Mouse (Mus musculus): ENCODE measurements at regions not wholly inside any gene's neighbourhood (a gene's known extent, or its start where the extent isn't known, plus 50 kb on each side); places are given as distances from the start of the nearest gene placed in this dataset.

- H3K9me3 ChIP-seq: no peaks in the 10 kb centered on the region
- peaks cover 20% of the 10 kb centered on the region for H3K4me1 ChIP-seq
- WGBS: 59% methylated on average over 8 of the region's 8 CpGs
- H3K36me3 ChIP-seq: no peaks in the 10 kb centered on the region
- H3K27me3 ChIP-seq (ENCODE audit: insufficient read depth, poor library complexity, severe bottlenecking): peaks cover 67% of the 10 kb centered on the region
- H3K4me3 ChIP-seq: no peak overlapping the region
- DNase-seq (ENCODE audit: low spot score): no peak
- no peak overlapping the region for H3K27ac ChIP-seq
Observed at GRCm38 (mm10) chr9:47422741-47423461, 107.1 kb upstream of the Cadm1 start.

- Histone ChIP-seq H3K27ac (no peak overlapping the region), H3K4me3 (no peak overlapping the region), H3K9me3 (no peaks in the 10 kb centered on the region), H3K36me3 (no peaks in the 10 kb centered on the region), H3K27me3 (ENCODE audit: insufficient read depth, poor library complexity, severe bottlenecking) (peaks cover 66% of the 10 kb centered on the region), H3K4me1 (peaks cover 20% of the 10 kb centered on the region)
- 72% methylated on average over 3 of the region's 3 CpGs for WGBS
- no peak for DNase-seq (ENCODE audit: low spot score)
Observed at GRCm38 (mm10) chr9:47423462-47423832, 106.5 kb upstream of the Cadm1 start.

DNA sequence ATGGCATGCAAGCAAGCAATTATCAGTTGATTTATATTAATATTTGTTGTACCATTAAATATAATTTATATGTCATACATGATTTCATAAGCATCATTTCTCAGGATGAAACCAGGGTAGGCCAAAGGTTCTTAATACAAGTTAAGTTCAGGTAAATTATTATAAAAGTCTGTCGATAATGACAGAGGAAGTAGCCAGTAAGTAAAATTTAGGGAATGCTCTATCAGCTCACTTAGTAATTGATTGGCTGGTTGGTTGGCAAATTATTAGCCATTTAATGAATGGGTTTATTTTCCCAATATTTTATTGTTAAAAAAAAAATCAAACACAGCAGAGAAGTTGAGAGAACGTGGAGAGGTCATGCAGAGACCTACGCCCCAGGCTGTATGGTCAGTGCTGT is 105.8 kb upstream of the Cadm1 start:
- Histone ChIP-seq H3K4me1 (peaks cover 20% of the 10 kb centered on the region), H3K27me3 (ENCODE audit: insufficient read depth, poor library complexity, severe bottlenecking) (peaks cover 58% of the 10 kb centered on the region), H3K36me3 (no peaks in the 10 kb centered on the region), H3K27ac (no peak overlapping the region), H3K9me3 (no peaks in the 10 kb centered on the region), H3K4me3 (no peak overlapping the region)
- WGBS: 88% methylated on average over 3 of the region's 3 CpGs
- no peak for DNase-seq (ENCODE audit: low spot score)

DNA sequence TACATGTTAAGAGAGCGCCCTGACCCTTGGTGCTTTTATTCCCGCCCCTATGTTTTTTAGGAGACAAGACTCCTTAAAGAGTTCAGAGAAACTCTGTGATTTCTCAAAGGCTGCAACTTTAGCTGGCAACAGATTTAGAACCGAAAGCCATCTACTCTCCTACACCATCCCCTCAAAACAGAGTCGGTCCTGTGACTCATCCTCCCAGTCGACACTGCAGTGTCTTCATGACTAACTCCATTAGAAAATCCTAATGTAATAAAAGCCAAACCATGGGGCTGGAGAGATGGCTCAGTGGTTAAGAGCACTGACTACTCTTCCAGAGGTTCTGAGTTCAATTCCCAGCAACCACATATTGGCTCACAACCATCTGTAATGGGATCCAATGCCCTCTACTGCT is 103.3 kb upstream of the Cadm1 start:
- H3K4me3 ChIP-seq: no peak overlapping the region
- no peaks in the 10 kb centered on the region for H3K9me3 ChIP-seq
- no peaks in the 10 kb centered on the region for H3K36me3 ChIP-seq
- peaks cover 50% of the 10 kb centered on the region for H3K27me3 ChIP-seq (ENCODE audit: insufficient read depth, poor library complexity, severe bottlenecking)
- H3K27ac ChIP-seq: no peak overlapping the region
- no peak for DNase-seq (ENCODE audit: low spot score)
- WGBS: 85% methylated on average over 5 of the region's 5 CpGs
- peaks cover 20% of the 10 kb centered on the region for H3K4me1 ChIP-seq

DNA sequence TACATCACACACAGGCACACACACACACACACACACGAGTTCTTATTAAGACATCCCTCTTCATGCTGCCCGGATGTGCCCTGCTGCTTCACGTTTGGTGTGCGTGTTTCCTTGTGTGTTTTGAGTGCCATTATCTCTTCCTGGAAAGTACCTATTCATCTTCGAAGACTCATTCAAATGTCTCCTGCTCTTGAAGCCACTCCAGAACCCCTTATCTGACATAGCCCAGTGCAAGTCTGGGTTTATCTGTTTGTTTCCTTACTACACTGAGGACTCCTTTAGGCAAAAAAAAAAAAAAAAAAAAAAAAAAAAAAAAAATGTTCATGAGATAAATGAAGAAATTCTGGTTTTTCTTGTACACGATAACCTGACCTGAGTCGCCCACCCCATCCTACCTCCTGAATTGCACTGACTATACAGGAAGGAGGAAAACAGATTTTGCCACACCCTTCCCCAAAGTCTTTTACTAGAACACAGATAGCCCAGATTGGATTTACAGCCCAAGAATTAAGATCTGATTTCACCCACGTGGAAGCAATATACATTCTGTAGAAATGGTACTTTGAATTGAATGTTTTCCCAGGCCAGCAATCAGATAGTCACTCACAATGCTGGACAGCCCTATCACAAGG is 101.1 kb upstream of the Cadm1 start:
- no peak for DNase-seq (ENCODE audit: low spot score)
- peaks cover 53% of the 10 kb centered on the region for H3K27me3 ChIP-seq (ENCODE audit: insufficient read depth, poor library complexity, severe bottlenecking)

DNA sequence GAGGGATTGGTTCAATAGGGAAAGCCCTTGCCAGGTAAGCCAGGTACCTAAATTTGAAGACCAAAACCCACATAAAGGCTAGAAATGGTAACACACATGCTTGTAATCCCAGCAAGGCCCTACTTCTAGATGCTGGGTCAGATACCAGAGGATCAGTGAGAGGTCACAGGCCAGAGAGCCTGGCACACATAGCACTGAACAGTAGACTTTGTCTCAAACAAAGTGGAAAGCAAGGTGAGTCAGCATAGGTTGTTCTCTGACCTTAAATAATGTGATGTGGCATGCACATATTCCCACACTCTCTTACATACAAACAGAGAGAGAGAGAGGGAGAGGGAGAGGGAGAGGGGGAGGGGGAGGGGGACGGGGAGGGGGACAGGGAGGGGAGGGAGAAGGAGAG is 100.3 kb upstream of the Cadm1 start:
- H3K4me3 ChIP-seq: no peak overlapping the region
- H3K4me1 ChIP-seq: no peaks in the 10 kb centered on the region
- no peak overlapping the region for H3K27ac ChIP-seq
- peaks cover 48% of the 10 kb centered on the region for H3K27me3 ChIP-seq (ENCODE audit: insufficient read depth, poor library complexity, severe bottlenecking)
- WGBS: no CpG with 5 or more reads among the region's 1 CpGs
- no peaks in the 10 kb centered on the region for H3K36me3 ChIP-seq
- DNase-seq (ENCODE audit: low spot score): no peak
- no peaks in the 10 kb centered on the region for H3K9me3 ChIP-seq

More for the DNA sequence above, 101.1 kb upstream of the Cadm1 start:
- Histone ChIP-seq H3K36me3 (no peaks in the 10 kb centered on the region), H3K9me3 (no peaks in the 10 kb centered on the region), H3K27ac (no peak overlapping the region), H3K4me1 (no peaks in the 10 kb centered on the region), H3K4me3 (no peak overlapping the region)
- WGBS: 45% methylated on average over 8 of the region's 8 CpGs

GRCm38 (mm10) chr9:47432715-47433114 is 97.3 kb upstream of the Cadm1 start:
- WGBS: 77% methylated on average over 4 of the region's 4 CpGs
- no peaks in the 10 kb centered on the region for H3K9me3 ChIP-seq
- DNase-seq (ENCODE audit: low spot score): no peak
- H3K4me1 ChIP-seq: no peaks in the 10 kb centered on the region
- H3K27ac ChIP-seq: no peak overlapping the region
- H3K27me3 ChIP-seq (ENCODE audit: insufficient read depth, poor library complexity, severe bottlenecking): peaks cover 64% of the 10 kb centered on the region
- H3K36me3 ChIP-seq: no peaks in the 10 kb centered on the region
- H3K4me3 ChIP-seq: no peak overlapping the region

DNA sequence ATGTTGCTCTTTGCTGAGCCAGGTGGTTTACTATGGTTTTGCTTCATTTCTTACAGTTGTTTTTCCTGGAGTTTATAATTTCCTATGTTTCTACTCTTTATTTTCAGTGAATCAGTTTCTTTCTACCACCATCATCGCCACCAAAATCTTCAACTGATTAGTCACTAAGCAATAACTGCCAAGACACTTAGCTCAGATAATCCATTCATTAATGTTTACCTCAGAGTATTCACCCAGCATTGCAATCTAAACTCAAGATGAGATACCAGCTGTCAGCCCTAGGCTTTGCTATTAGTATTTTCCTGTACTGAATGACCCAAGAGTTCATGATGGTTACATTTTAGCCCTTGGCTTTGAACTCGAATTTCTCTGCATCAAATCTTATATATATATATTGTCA is 96.8 kb upstream of the Cadm1 start:
- H3K27ac ChIP-seq: no peak overlapping the region
- no peaks in the 10 kb centered on the region for H3K4me1 ChIP-seq
- 63% methylated on average over 2 of the region's 2 CpGs for WGBS
- peaks cover 64% of the 10 kb centered on the region for H3K27me3 ChIP-seq (ENCODE audit: insufficient read depth, poor library complexity, severe bottlenecking)
- no peak overlapping the region for H3K4me3 ChIP-seq
- H3K36me3 ChIP-seq: no peaks in the 10 kb centered on the region
- DNase-seq (ENCODE audit: low spot score): no peak
- H3K9me3 ChIP-seq: no peaks in the 10 kb centered on the region

GRCm38 (mm10) chr9:47434091-47434490 is 95.9 kb upstream of the Cadm1 start:
- Histone ChIP-seq H3K4me3 (no peak overlapping the region), H3K9me3 (no peaks in the 10 kb centered on the region), H3K36me3 (no peaks in the 10 kb centered on the region), H3K27ac (no peak overlapping the region), H3K27me3 (ENCODE audit: insufficient read depth, poor library complexity, severe bottlenecking) (peaks cover 72% of the 10 kb centered on the region), H3K4me1 (no peaks in the 10 kb centered on the region)
- WGBS: 80% methylated on average over 2 of the region's 2 CpGs
- DNase-seq (ENCODE audit: low spot score): no peak

DNA sequence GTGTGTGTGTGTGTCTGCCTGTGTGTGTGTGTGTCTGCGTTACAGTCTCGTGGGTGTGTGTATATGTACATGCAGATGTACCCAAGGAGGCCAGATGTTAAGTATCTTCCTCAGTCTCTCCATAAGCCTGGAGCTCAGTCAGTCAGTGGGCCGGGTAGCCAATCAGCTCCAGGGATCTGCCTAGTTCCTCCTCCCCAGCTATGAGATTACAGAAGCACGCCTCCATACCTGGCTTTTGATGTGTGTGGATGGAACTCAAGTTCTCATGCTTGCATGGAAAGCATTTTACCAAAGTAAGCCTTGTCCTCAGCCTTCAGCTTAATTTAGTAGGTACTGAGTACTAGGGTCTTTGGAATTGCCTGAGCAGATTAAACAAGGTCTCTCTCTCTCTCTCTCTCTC is 91.0 kb upstream of the Cadm1 start:
- Histone ChIP-seq H3K4me1 (peaks cover 13% of the 10 kb centered on the region; the same call in 1 of the 2 replicates), H3K36me3 (no peaks in the 10 kb centered on the region), H3K9me3 (no peaks in the 10 kb centered on the region), H3K27ac (no peak overlapping the region), H3K4me3 (no peak overlapping the region), H3K27me3 (ENCODE audit: insufficient read depth, poor library complexity, severe bottlenecking) (peaks cover 79% of the 10 kb centered on the region)
- WGBS: 60% methylated on average over 4 of the region's 4 CpGs
- no peak for DNase-seq (ENCODE audit: low spot score)

DNA sequence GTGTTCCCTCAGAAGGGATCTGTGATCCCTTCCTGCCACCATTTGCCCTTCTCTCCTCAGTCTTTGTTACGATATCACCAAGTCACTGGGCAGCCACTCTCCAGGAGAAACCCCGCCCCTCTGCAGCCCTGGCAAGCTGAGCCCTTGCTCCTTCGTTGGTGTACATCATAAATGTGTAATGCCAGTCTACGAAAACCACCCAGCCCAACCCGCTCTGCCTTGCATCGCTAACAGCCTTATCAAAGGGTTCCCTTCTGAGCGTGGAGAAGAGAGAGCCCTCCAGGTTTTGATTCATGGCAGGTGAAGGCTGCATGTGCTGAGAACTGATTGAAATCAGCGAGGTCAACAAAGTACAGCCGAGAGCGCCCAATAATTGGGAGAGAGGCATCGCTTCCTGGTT is 90.5 kb upstream of the Cadm1 start:
- no peaks in the 10 kb centered on the region for H3K36me3 ChIP-seq
- H3K4me3 ChIP-seq: peak overlapping the region; percentile 44
- H3K4me1 ChIP-seq: peaks cover 16% of the 10 kb centered on the region; the same call in 1 of the 2 replicates
- 26% methylated on average over 11 of the region's 11 CpGs for WGBS
- H3K27ac ChIP-seq: no peak overlapping the region
- peaks cover 78% of the 10 kb centered on the region for H3K27me3 ChIP-seq (ENCODE audit: insufficient read depth, poor library complexity, severe bottlenecking)
- H3K9me3 ChIP-seq: no peaks in the 10 kb centered on the region
- no peak for DNase-seq (ENCODE audit: low spot score)

- DNase-seq (ENCODE audit: low spot score): no peak
- Histone ChIP-seq H3K4me1 (peaks cover 23% of the 10 kb centered on the region; the same call in 1 of the 2 replicates), H3K27ac (0 out of 2 replicates have a peak overlapping the region, but pooled peaks have one; percentile 9), H3K27me3 (ENCODE audit: insufficient read depth, poor library complexity, severe bottlenecking) (peaks cover 71% of the 10 kb centered on the region), H3K4me3 (peak overlapping the region; percentile 44), H3K9me3 (no peaks in the 10 kb centered on the region), H3K36me3 (no peaks in the 10 kb centered on the region)
- WGBS: 17% methylated on average over 6 of the region's 6 CpGs
Observed at GRCm38 (mm10) chr9:47440128-47440527, 89.8 kb upstream of the Cadm1 start.

DNA sequence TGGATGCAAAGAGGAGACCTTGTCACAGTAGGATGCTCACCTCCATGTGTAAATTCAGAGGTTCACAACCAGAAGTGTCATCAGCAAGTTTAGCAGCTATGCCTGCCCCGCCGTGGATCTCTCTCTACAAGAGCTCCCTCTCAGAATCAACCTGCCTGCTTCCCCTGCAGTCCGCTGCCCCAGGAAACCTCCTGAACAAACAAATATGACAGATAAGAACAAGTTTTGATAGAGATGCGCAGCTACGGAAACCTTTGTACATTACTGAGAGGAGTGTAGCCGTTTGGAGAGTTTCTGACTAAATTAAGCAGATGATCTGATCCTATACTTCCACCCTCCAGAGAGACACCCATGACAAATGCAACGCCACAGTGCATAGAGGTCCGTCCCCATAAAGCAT is 88.8 kb upstream of the Cadm1 start:
- Histone ChIP-seq H3K27ac (no peak overlapping the region), H3K4me3 (no peak overlapping the region), H3K27me3 (ENCODE audit: insufficient read depth, poor library complexity, severe bottlenecking) (peaks cover 61% of the 10 kb centered on the region), H3K36me3 (no peaks in the 10 kb centered on the region), H3K9me3 (no peaks in the 10 kb centered on the region), H3K4me1 (peaks cover 24% of the 10 kb centered on the region; the same call in 1 of the 2 replicates)
- 60% methylated on average over 8 of the region's 8 CpGs for WGBS
- no peak for DNase-seq (ENCODE audit: low spot score)

Measured in heart, embryonic 10.5 days (tissue).